Mouse (Mus musculus) adrenal gland, adult 2 months (tissue): Measurements from ENCODE around the gene Slc9a8. TPM values are rescaled to one million over a fixed set of nuclear protein-coding genes. Genes with fewer than 3 reads are reported as not detected.

ENCODE experiments used
- DNase-seq: peaks from one replicate; pipeline ENCODE4 v3.0.0; 2021
- polyA plus RNA-seq: library from polyadenylated mRNA; depleted of rRNA; stranded (reverse); fragments of >200 nt; gene quantifications from 2 replicates; pipeline ENCODE4 v1.2.3, GENCODE M21; 2012
- total RNA-seq, 2 experiments: library from RNA; stranded (reverse); gene quantifications; 2 replicates each; pipeline ENCODE4 v1.2.3; 2021

Slc9a8 gene
- total and polyA plus RNA-seq, 3 experiments = 33.8 to 67.5 (median 40.2) TPM

DNA sequence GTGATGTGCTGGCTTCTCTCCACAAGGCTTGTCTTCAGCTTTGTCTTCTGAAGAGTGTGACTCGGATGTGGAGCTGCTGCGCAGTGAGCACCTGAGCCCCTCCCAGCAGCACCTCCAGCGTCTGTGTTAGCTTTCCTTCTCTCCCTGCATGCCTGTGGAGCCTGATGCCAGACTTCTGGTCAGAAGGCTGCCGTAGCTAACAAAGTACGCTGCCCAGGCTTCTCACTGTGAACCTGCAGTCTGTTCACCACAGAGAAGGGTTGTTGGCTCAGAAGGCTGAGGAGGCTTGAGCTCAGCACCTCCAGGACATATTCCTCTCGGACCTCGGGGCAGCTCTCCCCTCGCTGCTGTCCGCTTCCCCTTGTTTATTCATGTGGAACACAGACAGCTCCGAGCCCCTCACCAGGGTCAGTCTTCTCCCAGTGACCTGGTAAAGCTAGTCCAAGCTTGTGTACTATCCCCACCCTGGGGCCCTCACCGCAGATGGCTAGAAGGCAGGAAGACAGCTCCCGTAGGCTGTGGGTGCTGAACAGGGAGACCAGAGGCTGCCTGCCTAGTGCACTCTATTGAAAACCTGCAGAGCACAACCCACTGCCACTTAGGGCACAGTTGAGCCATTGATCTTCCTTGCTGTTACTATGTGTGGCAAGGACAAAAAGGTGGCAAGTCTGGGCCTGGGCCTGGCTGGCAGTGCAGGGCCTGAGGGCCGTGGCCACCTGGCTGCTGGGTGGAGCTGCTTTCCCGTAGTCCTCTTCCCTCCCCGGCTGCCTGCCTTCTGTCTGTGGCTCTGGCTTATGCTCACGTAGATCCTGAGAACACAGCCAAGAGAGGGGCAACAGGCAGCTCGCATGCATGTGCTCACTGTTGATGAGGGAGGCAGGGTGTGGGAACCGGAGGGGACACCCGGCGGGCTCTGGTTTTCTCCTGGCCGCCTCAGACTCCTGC is 28.1 kb downstream of the Slc9a8 start:
- DNase-seq = no peak

DNA sequence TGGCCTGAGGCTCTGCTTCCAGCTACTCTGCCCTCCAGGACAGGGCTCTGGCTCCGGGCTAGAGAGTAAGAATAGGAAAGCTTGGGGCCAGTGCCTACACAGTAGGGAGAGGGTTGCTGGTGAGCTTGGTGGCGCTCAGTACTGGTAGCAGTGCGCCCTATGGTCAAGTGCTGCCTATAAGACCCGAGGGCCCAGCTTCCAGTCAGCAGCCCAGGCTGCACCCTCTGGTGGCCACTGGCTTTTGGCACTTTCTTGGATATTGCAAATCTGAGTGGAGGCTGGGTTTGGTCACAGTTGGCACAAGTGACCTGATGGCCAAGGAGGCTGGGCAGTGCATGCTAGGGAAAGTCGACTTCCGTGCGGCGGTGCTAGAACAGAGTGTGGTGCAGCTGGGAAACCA is 29.1 kb downstream of the Slc9a8 start:
- DNase-seq = no peak

DNA sequence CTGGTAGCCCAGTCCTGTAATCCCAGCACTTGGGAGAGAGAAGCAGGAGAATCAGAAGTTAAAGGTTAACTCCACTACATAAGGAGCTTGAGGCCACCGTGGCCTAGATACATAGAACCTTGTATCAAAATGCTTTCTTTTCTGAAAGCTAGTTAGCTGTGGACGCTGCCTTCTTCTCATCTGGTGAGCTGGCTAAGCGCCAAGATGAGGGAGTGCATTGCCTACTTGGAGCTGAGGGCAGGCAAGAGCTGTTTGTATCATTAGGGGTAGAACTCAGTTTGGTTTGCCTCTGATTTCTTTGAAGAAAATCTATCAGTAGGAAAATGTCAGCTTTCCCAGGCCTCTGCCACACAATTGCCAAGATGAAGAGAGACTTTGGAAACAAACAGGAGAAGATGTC is 32.3 kb downstream of the Slc9a8 start:
- no peak for DNase-seq

DNA sequence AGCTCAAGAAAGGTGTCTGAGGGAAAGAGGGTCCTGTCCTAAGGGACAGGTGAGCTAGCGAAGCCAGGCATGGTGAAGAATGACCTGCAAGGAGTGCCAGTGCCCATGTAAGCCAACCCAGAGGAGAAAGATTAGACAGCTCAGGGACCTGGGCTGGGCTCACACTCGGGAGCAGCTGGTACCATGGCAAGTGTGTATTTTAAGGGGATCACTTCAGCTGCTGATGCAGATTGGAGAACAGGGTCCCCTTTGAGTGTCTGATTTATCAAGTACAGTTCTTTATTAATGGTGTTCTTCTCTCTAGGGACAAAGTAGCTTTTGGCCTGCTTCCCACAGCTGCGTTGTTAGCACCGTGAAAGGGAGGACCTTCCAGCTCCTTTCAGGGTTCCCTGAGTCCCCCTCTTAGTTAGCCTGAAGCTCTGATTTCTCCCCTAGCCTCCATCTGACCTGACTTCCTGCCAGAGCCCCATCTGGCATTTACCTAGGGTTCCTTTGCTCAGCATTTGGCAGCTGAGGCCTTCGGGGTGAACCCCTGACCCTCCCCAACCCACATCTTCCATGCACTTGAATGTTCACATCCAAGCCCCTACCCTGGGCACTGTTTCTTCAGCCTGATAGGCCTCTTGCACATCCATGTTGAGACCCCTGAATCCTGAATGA is 35.0 kb downstream of the Slc9a8 start:
- DNase-seq = no peak

DNA sequence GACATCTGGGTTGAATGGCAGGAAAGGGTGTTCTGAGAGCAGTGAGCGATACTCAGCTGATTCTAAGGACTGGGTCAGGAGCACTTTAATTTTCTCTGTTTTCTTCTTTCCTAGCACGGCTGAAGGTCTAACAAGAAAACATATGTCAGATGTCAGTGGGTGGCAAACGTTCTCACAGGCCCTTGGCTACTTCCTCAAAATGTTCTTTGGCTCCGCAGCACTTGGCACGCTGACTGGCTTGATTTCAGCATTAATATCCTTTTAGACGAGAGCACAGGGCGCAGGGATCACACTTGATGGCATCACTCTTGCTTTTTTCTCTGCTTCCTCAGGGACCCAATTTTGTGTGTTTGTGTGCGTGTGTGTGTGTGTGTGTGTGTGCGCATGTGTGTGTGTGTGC is 35.7 kb downstream of the Slc9a8 start:
- DNase-seq = no peak

DNA sequence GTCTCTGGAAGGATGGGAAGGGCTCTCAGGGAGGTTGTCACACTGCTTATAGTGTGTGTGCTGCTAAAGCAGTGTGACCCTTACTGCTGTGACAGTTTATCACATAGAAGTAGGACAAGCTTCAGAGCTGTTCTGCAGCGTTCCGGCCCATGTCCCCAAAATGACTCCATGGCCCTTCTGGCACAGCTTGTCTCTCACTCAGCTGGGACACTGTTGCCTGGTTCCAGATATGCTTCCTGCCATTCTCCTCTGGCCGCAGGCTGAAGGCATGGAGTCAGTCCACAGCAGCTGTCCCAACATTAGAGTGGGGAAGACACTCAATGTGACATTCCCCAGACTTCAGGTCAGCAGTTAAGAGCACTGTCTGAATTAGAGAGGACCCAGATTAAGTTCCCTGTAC is 37.0 kb downstream of the Slc9a8 start:
- no peak for DNase-seq

DNA sequence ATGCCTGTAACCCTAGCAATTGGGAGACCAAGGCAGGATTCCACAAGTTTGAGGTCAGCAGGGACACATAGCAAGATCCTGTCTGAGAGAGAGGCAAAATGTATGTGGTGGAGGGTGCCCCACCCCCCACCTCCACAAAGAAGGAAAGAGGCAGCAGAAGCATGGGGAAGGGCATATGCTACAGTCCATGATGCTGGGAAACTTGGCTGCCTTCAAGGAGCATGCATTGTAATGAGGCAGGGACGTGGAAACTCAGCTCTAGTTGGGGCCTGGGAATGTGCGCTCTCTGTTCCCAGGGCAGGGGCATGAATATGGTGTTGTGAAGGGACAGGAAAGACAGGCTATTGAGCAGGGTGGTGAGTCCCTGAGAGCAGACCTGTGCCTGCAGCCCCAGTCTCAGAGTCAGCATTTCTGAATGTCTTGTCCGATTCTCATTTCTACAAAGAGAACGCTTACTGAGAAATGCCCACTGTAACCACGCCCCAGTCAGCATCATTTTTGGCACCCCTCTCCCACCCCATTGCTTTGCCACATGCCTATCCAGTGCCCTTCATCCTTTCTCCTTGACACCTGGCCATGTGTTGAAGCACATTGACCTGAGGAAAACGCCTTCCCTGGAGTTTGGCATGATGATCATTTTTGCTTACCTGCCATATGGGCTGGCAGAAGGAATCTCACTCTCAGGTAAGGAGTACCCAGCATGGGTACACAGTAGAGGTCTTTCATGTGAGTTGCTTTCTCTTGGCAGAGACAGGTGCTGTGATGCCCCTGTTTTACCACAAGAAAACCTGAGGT is 37.8 kb downstream of the Slc9a8 start:
- no peak for DNase-seq

DNA sequence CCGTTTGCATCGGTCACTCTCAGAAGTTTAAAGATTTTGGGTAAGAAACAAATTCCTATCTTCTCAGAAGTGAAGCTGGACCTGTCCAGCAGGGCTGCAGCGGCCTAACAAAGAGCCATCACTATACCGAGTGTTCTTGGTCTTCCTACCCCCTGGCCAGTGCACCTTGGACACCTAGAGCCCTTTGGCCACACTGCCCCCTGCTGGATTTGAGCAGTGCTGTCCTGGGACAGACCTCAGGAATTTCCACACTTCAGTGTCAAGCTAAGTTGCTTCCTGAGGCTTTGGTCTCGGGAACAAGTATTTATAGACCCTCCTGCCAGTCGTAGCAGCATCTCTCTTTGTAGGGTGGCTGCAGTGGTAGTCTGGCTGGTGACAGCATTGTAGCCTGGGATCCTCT is 41.4 kb downstream of the Slc9a8 start:
- peak; percentile 76 for DNase-seq

DNA sequence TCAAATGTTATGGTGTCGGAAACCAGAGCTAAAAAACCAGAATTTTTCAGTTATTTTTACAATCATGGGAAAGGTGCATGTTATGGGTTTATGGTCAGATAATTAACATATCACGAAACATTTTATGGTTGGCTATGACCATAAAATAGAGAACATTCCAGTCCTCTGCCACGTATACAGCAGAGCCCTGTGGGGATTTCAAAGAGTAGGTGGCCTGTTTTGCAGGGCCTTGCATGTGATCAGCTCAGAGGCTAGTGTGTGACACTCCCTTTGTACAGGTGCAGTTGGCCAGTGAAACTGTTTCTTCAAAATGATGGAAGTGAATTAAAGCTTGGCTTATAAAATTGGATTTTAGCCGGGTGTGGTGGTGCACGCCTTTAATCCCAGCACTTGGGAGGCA is 42.3 kb downstream of the Slc9a8 start:
- no peak for DNase-seq

DNA sequence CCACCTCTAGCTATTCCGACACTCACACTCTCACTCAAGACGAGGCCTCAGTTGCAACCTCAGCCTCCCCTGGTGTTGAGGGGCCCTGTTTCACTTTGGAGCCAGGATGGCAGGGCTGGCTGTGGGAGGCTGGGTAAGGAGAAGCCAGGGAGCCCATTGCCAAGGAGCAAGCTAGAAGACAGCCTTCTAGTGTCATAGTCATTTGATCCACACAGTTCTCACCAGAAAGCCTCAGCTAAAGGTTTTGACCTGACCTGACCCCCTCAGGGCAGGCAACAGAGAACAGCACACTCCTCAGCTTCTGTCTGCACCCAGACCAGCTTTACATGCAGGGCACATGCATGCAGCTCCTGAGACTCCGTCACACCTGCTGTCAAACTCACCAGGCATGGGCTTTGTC is 44.4 kb downstream of the Slc9a8 start:
- DNase-seq = no peak

DNA sequence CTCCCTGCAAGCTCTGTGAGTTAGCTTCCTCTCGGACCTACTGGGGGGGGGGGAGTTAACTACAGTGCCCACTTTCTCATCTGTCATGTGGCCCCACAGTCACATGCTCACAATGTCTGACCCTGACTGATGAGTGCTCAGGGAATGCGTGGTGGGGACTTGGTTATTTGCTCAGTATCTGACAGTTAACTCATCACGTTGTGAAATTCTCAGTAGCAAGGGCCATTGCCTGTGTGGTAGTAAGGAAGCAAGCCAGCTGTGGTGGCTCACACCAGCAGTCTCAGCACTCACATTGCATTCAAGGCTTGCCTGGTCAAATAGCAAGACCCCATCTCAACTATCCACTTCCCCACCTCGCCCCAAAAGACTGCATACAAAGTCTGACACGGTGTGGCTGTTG is 45.7 kb downstream of the Slc9a8 start:
- no peak for DNase-seq

DNA sequence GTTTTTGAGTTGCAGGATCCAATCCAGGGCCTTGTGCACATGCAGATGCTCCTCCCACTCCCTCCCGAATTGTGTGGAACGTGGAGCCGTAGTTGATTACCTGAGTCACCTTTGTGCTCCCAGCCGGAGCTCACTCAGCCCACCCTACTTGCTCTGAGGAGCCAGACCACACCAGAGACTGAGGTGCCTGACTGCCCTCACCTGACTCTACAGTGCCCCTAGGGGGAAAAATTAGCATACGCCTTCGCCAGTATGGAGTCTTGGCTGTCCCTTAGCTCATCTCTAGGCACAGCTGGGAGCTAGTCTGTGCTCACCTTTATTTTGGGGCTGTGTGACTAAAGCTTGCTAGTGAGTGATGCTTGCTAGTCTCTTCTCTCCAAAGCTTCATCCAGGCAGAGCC is 46.9 kb downstream of the Slc9a8 start:
- DNase-seq = no peak

DNA sequence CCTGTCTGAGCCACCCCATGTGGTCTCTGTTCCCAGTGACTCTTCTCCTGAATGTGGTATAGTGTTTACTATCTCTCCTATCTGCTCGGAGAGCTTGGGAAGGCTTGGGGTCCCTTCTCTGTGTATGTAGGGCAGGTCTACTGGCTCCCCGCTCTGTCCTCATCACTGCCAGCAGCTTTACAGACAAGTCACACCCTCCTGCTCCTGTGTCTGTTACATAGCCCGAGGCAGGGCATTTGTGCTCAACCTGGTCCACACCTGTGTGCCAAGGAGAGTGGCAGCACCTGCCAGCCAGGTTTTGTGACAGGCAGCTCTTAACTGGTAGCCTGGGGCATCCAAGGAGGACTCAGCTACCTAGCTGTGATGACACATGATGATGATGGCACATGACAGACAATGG is 49.1 kb downstream of the Slc9a8 start:
- no peak for DNase-seq

DNA sequence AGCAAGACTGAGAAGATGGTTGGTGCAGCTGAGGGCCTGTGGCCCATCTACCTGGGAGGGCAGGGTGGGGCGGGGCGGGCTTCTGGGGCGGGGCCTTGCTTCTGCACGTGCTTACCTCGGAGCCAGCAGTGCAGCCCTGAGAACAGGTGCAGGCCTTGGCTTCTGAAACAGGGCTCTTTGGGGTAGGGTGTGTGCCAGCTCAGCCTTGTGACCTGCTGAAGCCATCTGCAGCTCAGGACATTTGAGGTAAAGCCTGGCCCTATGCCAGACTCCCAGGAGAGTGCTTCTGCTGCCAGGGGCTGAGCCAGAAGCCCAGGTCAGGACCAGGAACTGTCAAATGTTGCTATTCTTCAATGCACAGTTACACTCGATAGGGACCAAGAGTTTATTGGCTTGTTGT is 50.1 kb downstream of the Slc9a8 start:
- DNase-seq = no peak

DNA sequence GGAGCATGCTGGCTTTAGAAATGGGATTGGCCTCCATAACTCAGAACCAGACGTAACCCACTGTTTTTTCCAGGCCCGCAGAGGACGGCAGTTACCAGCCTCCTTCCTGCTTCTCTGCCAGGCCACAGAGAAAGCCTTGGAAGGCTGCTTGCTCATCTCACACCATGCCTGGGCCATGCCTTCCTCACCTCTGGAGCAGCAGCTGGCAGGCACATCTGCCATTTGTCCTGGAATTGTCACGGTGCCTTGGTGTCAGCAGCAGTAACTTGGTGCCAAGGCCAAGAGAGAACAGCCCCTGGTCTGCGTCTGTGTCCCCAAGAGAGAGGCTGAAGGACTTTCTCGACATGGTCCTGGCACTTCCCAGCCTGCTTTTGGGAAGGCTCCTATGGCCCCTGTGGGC is 52.7 kb downstream of the Slc9a8 start:
- DNase-seq = no peak

DNA sequence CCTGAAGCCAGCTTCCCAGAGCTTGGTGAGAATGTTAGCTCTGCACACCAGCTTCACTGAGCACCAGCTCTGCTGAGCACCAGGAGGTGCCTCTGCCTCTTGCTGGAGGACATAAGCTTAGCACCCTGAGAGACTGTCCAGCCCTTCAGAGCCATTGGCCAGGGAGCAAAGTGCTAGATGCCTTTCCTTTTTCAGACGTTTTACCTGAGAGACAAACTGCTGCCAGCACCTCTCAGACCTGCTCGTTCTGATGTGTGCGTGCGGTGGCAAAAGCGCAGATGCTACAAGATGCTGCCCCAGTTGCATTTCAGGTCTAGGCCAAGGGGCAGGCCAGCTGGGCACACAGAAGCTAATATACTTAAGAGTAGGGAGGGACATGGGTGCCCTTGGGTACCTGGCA is 54.1 kb downstream of the Slc9a8 start:
- DNase-seq = no peak

DNA sequence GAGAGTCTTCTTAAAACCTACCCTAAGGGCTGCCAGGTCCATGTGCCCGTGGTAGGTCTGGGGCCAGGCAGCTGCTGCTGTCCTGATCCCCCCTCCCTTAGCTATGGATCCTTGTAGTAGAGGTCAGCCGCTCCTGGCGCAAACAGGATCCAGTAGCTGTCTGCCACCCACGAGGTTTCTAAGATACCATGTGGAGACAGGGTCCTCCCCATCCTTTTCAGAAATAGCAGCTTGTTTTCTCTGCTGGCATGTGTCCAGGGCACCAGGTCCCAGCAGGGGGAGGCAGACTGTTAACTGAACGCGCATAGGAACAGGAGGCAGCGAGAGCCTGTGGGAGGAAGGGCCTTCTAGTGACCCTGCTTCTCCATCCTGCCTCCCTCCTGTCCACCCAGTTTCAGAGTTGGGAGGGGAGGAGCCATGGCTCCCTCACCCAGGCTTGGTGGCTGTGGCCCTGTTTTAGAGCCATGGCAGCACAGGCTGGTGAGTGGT is 54.7 kb downstream of the Slc9a8 start:
- peak; percentile 64 for DNase-seq

DNA sequence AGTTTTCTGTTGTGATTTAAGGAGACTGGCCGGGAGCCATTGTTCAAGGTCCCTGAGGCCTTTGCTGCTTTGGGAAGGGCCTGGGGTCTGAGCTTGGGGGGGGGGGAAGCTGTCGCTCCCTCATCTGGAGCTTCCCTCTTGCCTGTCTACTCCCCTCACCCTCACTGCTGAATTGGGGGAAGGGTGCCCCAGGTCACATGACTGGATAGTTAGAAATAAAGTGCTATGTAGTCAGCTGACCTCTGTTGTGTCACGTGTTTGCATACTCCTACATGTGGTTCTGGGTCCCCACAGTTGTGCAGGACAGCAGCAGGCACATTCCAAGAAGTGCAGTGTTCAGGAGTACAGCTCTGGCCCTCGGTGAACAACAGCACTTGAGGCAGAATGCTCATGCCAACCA is 55.2 kb downstream of the Slc9a8 start:
- no peak for DNase-seq

DNA sequence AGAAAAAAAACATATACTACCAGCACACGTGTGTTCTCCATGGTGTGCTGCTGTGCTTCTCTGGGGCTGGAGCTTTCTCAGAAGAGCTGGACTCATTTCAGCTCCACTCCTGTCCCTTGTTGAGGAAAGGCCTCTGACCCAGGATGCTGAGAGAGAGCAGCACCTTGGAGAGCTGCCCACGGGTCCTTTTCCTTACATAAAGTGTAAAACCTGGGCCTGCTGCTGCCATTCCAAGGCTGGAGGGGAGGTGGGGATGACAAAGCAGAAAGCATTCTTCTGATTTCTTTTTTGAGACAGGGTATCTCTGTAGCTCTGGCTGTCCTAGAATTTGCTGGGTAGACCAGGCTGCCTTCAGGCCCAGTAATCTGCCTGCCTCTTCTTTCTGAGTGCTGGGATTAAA is 56.6 kb downstream of the Slc9a8 start:
- no peak for DNase-seq

DNA sequence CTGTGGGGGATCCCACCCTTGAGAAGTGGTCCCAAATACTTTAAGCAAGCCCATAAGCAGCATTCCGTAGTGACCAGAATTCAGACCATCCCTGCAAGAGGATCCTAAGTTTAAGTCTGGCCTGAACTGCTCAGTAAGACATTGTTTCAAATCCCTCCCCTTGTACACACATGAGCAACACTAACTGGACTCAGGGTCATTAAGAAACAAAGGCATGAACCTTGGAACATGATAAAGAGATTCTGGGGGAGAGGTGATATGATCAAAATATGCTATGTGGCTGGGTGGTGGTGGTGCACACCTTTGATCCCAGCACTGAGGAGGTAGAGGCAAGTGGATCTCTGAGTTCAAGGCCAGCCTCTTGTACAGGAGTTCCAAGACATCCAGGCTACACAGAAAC is 58.0 kb downstream of the Slc9a8 start:
- no peak for DNase-seq

DNA sequence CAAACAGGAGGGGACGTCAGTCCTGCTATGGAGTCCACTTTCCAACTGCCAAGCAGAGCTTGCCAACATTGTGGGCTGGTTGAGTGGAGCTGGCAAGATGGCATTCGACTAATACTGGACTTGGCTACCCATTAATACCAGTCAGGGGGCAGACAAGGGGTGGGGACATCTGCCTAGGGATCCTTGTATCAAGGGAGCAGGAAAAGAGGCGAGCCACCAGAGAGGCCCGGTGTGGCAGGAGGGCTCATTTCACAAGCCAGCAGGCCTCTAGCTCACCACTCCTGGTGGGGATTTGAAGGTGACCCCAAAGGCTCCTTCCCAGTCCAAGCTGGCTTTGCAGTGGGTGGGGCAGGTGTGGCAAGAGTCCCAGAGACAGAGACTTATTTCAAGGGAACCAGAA is 61.2 kb downstream of the Slc9a8 start:
- no peak for DNase-seq

DNA sequence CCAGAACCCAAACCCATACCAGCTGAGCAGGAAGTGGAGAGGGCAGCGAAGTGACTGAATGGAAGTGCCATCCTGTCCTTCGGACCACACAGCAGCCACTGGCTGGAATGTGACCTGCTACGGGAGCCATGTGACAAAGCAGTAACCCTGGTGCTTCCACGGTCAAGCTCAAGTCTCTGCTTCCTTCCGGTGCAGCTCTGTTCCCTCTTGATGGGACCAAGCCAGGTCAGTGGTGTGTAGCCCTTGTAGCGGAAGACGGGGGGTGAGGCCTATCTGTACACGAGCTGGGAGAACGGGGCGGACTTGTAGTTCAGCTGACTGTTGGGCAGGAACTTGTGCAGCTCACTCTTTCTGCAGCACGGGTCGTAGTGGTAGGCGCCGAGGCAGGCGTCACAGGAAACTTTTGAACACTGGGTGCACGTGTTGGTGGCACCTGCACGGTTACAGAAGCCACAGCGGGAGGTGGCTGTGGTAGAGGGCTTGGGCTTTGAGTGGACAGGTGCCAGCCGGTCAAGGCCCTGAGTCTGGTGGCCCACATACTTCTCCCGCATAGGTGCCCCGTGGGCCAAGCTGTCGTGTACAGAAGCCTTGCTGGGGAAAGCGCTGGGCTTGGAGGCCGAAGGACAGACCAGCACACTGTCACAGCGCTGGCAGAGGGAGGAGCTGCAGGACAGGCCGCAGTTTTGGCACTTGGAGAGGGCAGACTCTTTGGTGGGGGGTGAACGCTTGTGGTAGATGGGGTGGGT is 61.7 kb downstream of the Slc9a8 start:
- peak; percentile 41 for DNase-seq
